Mouse (Mus musculus) erythroblast, embryonic 14.5 days (primary cell): ENCODE data around the gene Dmxl2.

Source experiments
- GATA1 ChIP-seq: IDR thresholded peaks from 2 replicates; pipeline ENCODE4 v1.6.1; 2012; ENCODE audit warnings: low read length, inconsistent platforms, mixed read lengths
- TAL1 ChIP-seq: IDR thresholded peaks from 3 replicates; pipeline ENCODE4 v1.6.1; 2012; ENCODE audit warnings: low read length, inconsistent platforms, mixed read lengths

- TF ChIP-seq GATA1 = no peak
- TF ChIP-seq TAL1 = no peak
Observed at GRCm38 (mm10) chr9:54530836-54531235, 29.4 kb upstream of the Dmxl2 start.
